Mouse (Mus musculus) erythroblast, embryonic 14.5 days (primary cell): ENCODE results near the gene Tango2. TPM values are rescaled to one million over a fixed set of nuclear protein-coding genes. Genes with fewer than 3 reads are reported as not detected.

ENCODE experiments used
- H3K27me3 ChIP-seq: 2 replicates; pipeline ENCODE4 v1.6.1; 2012; ENCODE audit warnings: inconsistent platforms; ENCODE audit not compliant: control insufficient read depth
- H3K36me3 ChIP-seq: 2 replicates; pipeline ENCODE4 v1.6.1; 2012; ENCODE audit warnings: mild to moderate bottlenecking, inconsistent platforms; ENCODE audit not compliant: control insufficient read depth
- H3K4me1 ChIP-seq: 2 replicates; pipeline ENCODE4 v1.6.1; 2012; ENCODE audit warnings: inconsistent platforms; ENCODE audit not compliant: control insufficient read depth
- H3K4me3 ChIP-seq: replicated peaks from 2 replicates; pipeline ENCODE3; 2012; ENCODE audit warnings: moderate library complexity, mild to moderate bottlenecking, inconsistent platforms
- H3K9me3 ChIP-seq: 2 replicates; pipeline ENCODE4 v1.6.1; 2012; ENCODE audit warnings: low read length, inconsistent platforms, mixed read lengths; ENCODE audit not compliant: control insufficient read depth
- GATA1 ChIP-seq: IDR thresholded peaks from 2 replicates; pipeline ENCODE4 v1.6.1; 2012; ENCODE audit warnings: low read length, inconsistent platforms, mixed read lengths
- TAL1 ChIP-seq: IDR thresholded peaks from 3 replicates; pipeline ENCODE4 v1.6.1; 2012; ENCODE audit warnings: low read length, inconsistent platforms, mixed read lengths
- polyA plus RNA-seq: library from polyadenylated mRNA; stranded (reverse); fragments of >175 nt; gene quantifications from 2 replicates; pipeline ENCODE4 v1.2.3, GENCODE M21; 2012

Gene Tango2
- polyA plus RNA-seq, 1 experiment, result 7.4 TPM

- H3K27me3 ChIP-seq, result no peaks in the 10 kb centered on the region
- no peak for TF ChIP-seq GATA1
- TF ChIP-seq TAL1, result no peak
- H3K4me1 ChIP-seq, result peaks cover 85% of the 10 kb centered on the region
- H3K36me3 ChIP-seq, result no peaks in the 10 kb centered on the region; the same call in 1 of the 2 replicates
- H3K9me3 ChIP-seq, result no peaks in the 10 kb centered on the region
- H3K4me3 ChIP-seq, result no peak overlapping the region
Observed at GRCm38 (mm10) chr16:18391728-18392127, 43.8 kb upstream of the Tango2 start.

GRCm38 (mm10) chr16:18391127-18391526 is 43.2 kb upstream of the Tango2 start:
- no peaks in the 10 kb centered on the region for H3K9me3 ChIP-seq
- peaks cover 89% of the 10 kb centered on the region for H3K4me1 ChIP-seq
- H3K27me3 ChIP-seq, result no peaks in the 10 kb centered on the region
- H3K36me3 ChIP-seq, result no peaks in the 10 kb centered on the region
- no peak overlapping the region for H3K4me3 ChIP-seq
- TF ChIP-seq TAL1 (no peak), GATA1 (no peak)

- H3K36me3 ChIP-seq, result no peaks in the 10 kb centered on the region
- no peak overlapping the region for H3K4me3 ChIP-seq
- H3K4me1 ChIP-seq, result peaks cover 85% of the 10 kb centered on the region
- TF ChIP-seq TAL1 (no peak), GATA1 (no peak)
- H3K27me3 ChIP-seq, result no peaks in the 10 kb centered on the region
- no peaks in the 10 kb centered on the region for H3K9me3 ChIP-seq
Observed at GRCm38 (mm10) chr16:18390399-18390798, 42.5 kb upstream of the Tango2 start.

GRCm38 (mm10) chr16:18388583-18389435 is 40.9 kb upstream of the Tango2 start:
- Histone ChIP-seq H3K4me3 (no peak overlapping the region), H3K36me3 (no peaks in the 10 kb centered on the region), H3K4me1 (peaks cover 81% of the 10 kb centered on the region), H3K27me3 (no peaks in the 10 kb centered on the region), H3K9me3 (no peaks in the 10 kb centered on the region)
- TF ChIP-seq GATA1, result no peak
- TF ChIP-seq TAL1, result no peak

GRCm38 (mm10) chr16:18387704-18388582 is 40.0 kb upstream of the Tango2 start:
- Histone ChIP-seq H3K27me3 (no peaks in the 10 kb centered on the region), H3K36me3 (no peaks in the 10 kb centered on the region), H3K4me3 (peak overlapping the region; percentile 26), H3K9me3 (no peaks in the 10 kb centered on the region), H3K4me1 (peaks cover 75% of the 10 kb centered on the region)
- TF ChIP-seq GATA1 (no peak), TAL1 (peak; percentile 25; the same call in 1 of the 3 replicates)

- Histone ChIP-seq H3K4me1 (peaks cover 66% of the 10 kb centered on the region), H3K27me3 (no peaks in the 10 kb centered on the region), H3K36me3 (no peaks in the 10 kb centered on the region), H3K4me3 (no peak overlapping the region), H3K9me3 (no peaks in the 10 kb centered on the region)
- no peak for TF ChIP-seq GATA1
- no peak for TF ChIP-seq TAL1
Observed at GRCm38 (mm10) chr16:18386972-18387371, 39.1 kb upstream of the Tango2 start.

GRCm38 (mm10) chr16:18386451-18386850 is 38.5 kb upstream of the Tango2 start:
- no peak overlapping the region for H3K4me3 ChIP-seq
- H3K36me3 ChIP-seq, result no peaks in the 10 kb centered on the region
- H3K9me3 ChIP-seq, result no peaks in the 10 kb centered on the region
- H3K4me1 ChIP-seq, result peaks cover 60% of the 10 kb centered on the region
- TF ChIP-seq GATA1, result no peak
- TF ChIP-seq TAL1, result no peak
- H3K27me3 ChIP-seq, result no peaks in the 10 kb centered on the region

- Histone ChIP-seq H3K4me1 (peaks cover 51% of the 10 kb centered on the region), H3K9me3 (no peaks in the 10 kb centered on the region), H3K4me3 (no peak overlapping the region), H3K36me3 (no peaks in the 10 kb centered on the region), H3K27me3 (no peaks in the 10 kb centered on the region)
- TF ChIP-seq TAL1 (no peak), GATA1 (no peak)
Observed at GRCm38 (mm10) chr16:18385411-18385810, 37.5 kb upstream of the Tango2 start.

GRCm38 (mm10) chr16:18384659-18385058 is 36.8 kb upstream of the Tango2 start:
- Histone ChIP-seq H3K36me3 (no peaks in the 10 kb centered on the region), H3K9me3 (no peaks in the 10 kb centered on the region), H3K4me3 (no peak overlapping the region), H3K4me1 (peaks cover 44% of the 10 kb centered on the region), H3K27me3 (no peaks in the 10 kb centered on the region)
- TF ChIP-seq TAL1 (no peak), GATA1 (no peak)
